Mouse (Mus musculus) layer of hippocampus, adult 2 months (tissue): ENCODE data around the gene Eaf1. TPM values are rescaled to one million over a fixed set of nuclear protein-coding genes. Genes with fewer than 3 reads are reported as not detected.
"Not testable (repeated sequence)": the region's sequence is repeated elsewhere in the genome, so short reads cannot be mapped to it uniquely, and the experiment has no call there.

Experiments
- DNase-seq, 2 experiments: peaks; one replicate each; pipeline ENCODE4 v3.0.0; 2022; ENCODE audit warnings: low spot score in 2 of 2
- H3K27ac ChIP-seq: fragments of 200-600 bp; 2 replicates; pipeline ENCODE4 v1.8.1; 2022
- H3K4me3 ChIP-seq: fragments of 200-600 bp; 2 replicates; pipeline ENCODE4 v1.8.1; 2022; ENCODE audit warnings: mild to moderate bottlenecking
- CTCF ChIP-seq: fragments of 200-600 bp; conservative IDR thresholded peaks from 2 replicates; pipeline ENCODE4 v1.8.1; 2022; ENCODE audit warnings: antibody characterized with exemption, mild to moderate bottlenecking, moderate library complexity
- long read RNA-seq, 2 experiments: library from polyadenylated mRNA; stranded (forward); transcript quantifications; one replicate each; pipeline ENCODE4 v2.0.0; 2021; ENCODE audit warnings: borderline mapping rate in 2 of 2
- total RNA-seq, 2 experiments: library from RNA; stranded (reverse); gene quantifications; 2 replicates each; pipeline ENCODE4 v1.2.3; 2021

Eaf1 gene
- total RNA-seq, result 10 to 100 TPM; 13.7 to 19.4 TPM
- long read RNA-seq, experiment 1, full-length matches to known transcripts, result 9 of 13 reads
- long read RNA-seq, experiment 1, partial matches to known transcripts, result 1 of 13 reads
- long read RNA-seq, experiment 1, other reads (novel, unspliced or antisense), result 3 of 13 reads
- long read RNA-seq, experiment 2, full-length matches to known transcripts, result 14 of 15 reads
- long read RNA-seq, experiment 2, partial matches to known transcripts, result 0 of 15 reads
- long read RNA-seq, experiment 2, other reads (novel, unspliced or antisense), result 1 of 15 reads

DNA sequence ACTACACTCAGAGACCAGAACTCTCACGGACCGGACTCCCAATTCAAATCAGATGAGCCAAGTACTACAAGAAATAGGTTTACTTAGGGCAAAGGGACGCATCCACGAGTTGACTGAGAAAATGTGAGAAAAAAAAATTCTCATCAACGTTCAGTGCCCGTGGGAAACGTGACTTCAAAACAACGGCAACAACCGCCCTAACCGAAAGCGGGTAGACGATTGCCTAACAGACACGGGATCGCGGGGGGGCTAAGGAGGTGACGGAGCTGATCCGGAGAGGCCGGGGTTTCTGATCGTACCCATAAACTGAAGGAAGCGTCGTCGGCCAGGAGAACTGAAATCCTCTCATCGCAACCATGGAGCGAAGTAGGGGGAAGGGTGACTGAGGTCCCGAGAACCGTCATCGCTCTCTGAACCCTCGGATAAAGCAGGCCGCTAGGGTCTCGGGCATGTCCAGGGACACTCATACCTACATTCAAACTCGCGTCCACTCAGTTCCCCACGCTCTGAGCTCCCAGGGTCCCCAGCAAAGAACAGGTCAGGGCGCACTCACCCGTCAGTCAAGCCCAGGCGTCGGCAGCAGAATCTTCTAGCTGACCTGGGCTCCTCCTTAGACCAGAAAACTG, at the start of gene Eaf1:
Gene Eaf1 (plus strand): TSS at position 51 of the 626 bp plus-strand sequence.
- Histone ChIP-seq H3K27ac (peak within 1 kb of the TSS; percentile 92), H3K4me3 (peak within 1 kb of the TSS; percentile 97)
- no peak for DNase-seq
- no peak for TF ChIP-seq CTCF

GRCm38 (mm10) chr14:31448994-31449393, 45.2 kb upstream of the Eaf1 start:
- no peak for DNase-seq
- no peak overlapping the region for H3K27ac ChIP-seq
- H3K4me3 ChIP-seq, result no peak overlapping the region
- no peak for TF ChIP-seq CTCF

DNA sequence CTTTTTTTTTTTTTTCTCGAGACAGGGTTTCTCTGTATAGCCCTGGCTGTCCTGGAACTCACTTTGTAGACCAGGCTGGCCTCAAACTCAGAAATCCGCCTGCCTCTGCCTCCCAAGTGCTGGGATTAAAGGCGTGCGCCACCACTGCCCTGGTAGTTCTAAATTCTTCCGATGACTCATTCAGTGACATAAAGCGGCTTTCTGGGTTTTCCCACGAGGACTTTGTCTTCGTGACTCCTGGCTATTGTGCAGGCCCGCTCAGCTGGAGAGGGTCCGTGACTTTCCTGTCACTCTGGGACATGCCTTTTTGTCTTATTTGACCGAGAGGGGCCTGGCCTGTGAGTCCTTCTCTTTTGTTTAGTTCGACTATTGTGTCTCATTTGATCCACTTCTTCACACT, 40.3 kb upstream of the Eaf1 start:
- not testable (repeated sequence) for H3K27ac ChIP-seq, DNase-seq, H3K4me3 ChIP-seq

DNA sequence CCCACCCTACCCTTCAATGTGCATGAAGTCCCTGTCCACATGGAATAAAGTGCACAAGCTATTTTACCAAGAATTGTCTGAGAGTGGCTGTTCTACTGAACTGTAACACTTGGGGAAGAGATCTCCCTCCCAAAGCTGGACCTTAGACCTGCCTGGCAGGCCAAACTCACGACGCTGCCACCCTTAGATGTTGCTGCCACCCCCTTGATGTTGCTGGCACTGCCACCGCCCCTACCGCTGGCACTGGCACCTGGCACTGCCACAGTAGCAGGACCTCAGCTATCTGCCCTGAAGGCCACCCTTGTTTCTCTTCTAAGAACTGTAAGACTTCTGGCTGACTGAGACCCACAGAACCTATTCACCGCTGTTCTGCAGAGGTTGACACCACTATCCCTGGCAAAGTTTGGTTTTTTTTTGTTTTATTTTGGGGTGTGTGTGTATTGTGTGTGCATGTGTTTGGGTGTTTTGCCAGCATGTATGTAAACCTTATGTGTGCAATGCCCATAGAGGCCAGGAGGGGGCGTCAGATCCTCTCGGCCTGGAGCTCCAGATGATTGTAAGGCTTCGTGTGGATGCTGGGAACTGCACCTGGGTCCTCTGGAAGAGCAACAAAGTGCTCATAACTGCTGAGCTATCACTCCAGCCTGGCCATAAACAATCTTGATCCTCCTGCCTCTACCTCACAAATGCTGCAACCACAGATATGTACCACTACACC, 39.2 kb upstream of the Eaf1 start:
- TF ChIP-seq CTCF, result peak; percentile 68
- no peak for DNase-seq
- H3K27ac ChIP-seq, result no peak overlapping the region
- H3K4me3 ChIP-seq, result no peak overlapping the region

GRCm38 (mm10) chr14:31456064-31456721, 38.0 kb upstream of the Eaf1 start:
- peak; percentile 30 to 38 for DNase-seq
- H3K27ac ChIP-seq, result peak overlapping the region; percentile 87
- H3K4me3 ChIP-seq, result no peak overlapping the region
- no peak for TF ChIP-seq CTCF

DNA sequence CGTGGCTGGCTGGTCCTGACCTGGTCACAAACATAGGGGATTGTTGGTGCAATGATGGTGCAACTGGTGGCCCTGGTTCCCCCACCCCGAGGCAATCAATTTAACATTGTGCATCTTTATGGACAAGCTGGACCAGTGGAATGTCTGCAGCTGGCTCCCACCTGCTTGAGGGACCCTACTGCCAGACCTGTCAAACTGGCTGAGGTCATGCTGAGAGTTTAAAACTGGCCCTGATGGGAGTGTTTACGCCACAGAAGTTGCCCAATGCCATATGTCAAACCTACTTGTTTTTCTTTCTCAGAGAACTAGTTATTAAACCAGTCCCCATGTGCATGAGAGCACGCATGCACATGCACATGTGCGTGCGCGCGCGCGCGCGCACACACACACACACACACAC, 36.2 kb upstream of the Eaf1 start:
- H3K4me3 ChIP-seq, result no peak overlapping the region
- no peak for DNase-seq

DNA sequence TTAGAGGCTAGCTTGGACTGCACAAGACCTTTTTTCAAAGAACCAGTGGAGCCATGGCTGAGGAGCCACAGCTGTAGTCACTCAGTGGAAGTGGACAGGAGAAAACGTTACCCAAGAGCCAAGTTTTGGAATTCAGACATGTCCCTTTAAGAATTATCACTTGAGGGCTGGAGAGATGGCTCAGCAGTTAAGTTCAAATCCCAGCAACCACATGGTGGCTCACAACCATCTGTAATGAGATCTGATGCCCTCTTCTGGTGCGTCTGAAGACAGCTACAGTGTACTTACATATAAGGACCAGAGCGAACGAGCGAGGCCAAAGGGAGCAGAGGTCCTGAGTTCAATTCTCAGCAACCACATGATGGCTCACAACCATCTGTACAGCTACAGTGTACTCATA, 32.0 kb upstream of the Eaf1 start:
- not testable (repeated sequence) for H3K4me3 ChIP-seq, DNase-seq, H3K27ac ChIP-seq
- peak; percentile 57 for TF ChIP-seq CTCF

More for the DNA sequence above, 36.2 kb upstream of the Eaf1 start:
- TF ChIP-seq CTCF, result no peak
- peak overlapping the region; percentile 87; the same call in 1 of the 2 replicates for H3K27ac ChIP-seq

GRCm38 (mm10) chr14:31462886-31463285, 31.3 kb upstream of the Eaf1 start:
- Histone ChIP-seq H3K4me3 (no peak overlapping the region), H3K27ac (no peak overlapping the region)
- no peak for TF ChIP-seq CTCF
- no peak for DNase-seq

DNA sequence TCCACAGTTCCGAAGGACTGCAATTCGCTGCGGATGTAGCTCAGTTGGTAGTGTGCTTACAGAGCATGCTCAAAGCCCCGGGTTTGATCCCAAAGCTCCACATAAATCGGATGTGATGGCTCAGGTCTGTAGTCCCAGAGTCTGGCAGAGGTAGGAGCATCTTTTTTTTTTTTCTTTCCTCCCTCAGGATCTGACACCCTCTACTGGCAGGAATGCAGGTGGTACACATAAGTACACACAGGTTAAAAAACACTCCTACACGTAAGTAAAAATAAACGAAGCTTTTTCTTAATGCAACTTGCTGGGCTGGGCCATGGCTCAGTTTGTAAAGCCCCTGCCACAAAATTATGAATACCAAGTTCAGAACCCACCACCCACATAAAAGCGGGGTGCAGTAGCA, 30.0 kb upstream of the Eaf1 start:
- no peak for DNase-seq
- H3K27ac ChIP-seq, result no peak overlapping the region
- TF ChIP-seq CTCF, result peak; percentile 73
- H3K4me3 ChIP-seq, result no peak overlapping the region

DNA sequence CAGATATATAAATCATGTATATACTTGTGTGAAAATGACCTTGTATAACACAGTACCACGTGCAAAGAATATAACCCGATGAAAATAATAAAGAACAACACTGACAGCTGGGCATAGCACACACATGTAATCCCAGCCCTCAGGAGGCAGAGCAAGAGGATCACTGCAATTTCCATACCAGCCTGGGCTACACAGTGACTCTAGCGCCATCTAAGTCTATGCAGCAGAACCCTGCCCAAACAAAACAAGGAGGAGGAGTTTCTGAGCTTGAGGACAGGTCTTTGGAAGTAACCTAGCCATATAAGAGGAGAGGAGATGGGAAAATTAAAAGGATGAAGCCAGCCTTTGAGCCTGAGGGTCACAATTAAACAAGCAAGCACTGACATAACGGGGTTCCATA, 24.5 kb upstream of the Eaf1 start:
- no peak for DNase-seq
- Histone ChIP-seq H3K27ac (no peak overlapping the region), H3K4me3 (no peak overlapping the region)
- TF ChIP-seq CTCF, result peak; percentile 36

- Histone ChIP-seq H3K27ac (no peak overlapping the region), H3K4me3 (no peak overlapping the region)
- peak; percentile 92 for TF ChIP-seq CTCF
- peak; percentile 54 to 72 for DNase-seq
Observed at GRCm38 (mm10) chr14:31472451-31473061, 21.6 kb upstream of the Eaf1 start.

DNA sequence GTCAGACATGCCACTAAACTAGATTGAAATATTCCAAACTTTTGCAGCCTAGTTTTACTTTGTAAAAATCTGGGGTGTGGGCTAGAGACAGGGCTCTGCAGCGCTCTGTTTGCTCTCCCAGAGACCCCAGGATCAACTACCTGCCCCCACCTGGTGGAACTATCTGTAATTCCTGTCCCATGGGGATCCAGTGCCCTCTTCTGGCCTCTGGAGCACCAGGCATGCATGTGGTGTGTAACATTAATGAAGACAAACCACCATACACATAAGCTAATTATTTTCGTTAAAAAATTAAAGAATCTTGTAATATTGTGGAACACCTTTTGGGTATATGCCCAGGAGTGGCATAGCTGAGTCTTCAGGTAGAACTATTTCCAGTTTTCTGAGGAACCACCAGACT, 20.9 kb upstream of the Eaf1 start:
- no peak for DNase-seq
- TF ChIP-seq CTCF, result peak; percentile 51
- H3K27ac ChIP-seq, result no peak overlapping the region

GRCm38 (mm10) chr14:31482417-31482816, 11.8 kb upstream of the Eaf1 start:
- DNase-seq, result no peak
- no peak for TF ChIP-seq CTCF
- H3K4me3 ChIP-seq, result no peak overlapping the region
- no peak overlapping the region for H3K27ac ChIP-seq

More for the DNA sequence above, 20.9 kb upstream of the Eaf1 start:
- no peak overlapping the region for H3K4me3 ChIP-seq
